Mouse (Mus musculus) limb, embryonic 14.5 days (tissue): Measurements from ENCODE around the gene Fancc. TPM values are rescaled to one million over a fixed set of nuclear protein-coding genes. Genes with fewer than 3 reads are reported as not detected.

Experiments used
- ATAC-seq: fragments of 200-750 bp; cut with Nextera tagmentation; 2 replicates; pipeline ENCODE4 v1.8.0; 2017; ENCODE audit warnings: low read depth, moderate number of reproducible peaks, moderate TSS enrichment; ENCODE audit not compliant: low FRiP score
- DNase-seq: peaks from one replicate; pipeline ENCODE4 v3.0.0-alpha.2; 2015; ENCODE audit warnings: low spot score
- H3K27ac ChIP-seq: fragments of 300-500 bp; sonication (generic); replicated peaks from 2 replicates; pipeline ENCODE4 v1.5.1; 2014; ENCODE audit warnings: low read depth, mild to moderate bottlenecking, low read length, moderate library complexity, mixed read lengths
- H3K27me3 ChIP-seq: fragments of 300-500 bp; sonication (generic); 2 replicates; pipeline ENCODE4 v1.6.1; 2014; ENCODE audit warnings: low read length, mixed read lengths; ENCODE audit not compliant: control insufficient read depth, insufficient read depth
- H3K36me3 ChIP-seq: fragments of 300-500 bp; sonication (generic); 2 replicates; pipeline ENCODE4 v1.6.1; 2014; ENCODE audit warnings: mild to moderate bottlenecking, low read length, moderate library complexity, mixed read lengths; ENCODE audit not compliant: control insufficient read depth, insufficient read depth
- H3K4me1 ChIP-seq: fragments of 300-500 bp; sonication (generic); 2 replicates; pipeline ENCODE4 v1.6.1; 2014; ENCODE audit warnings: antibody characterized with exemption, low read length, mixed read lengths; ENCODE audit not compliant: control insufficient read depth, insufficient read depth
- H3K4me2 ChIP-seq: fragments of 300-500 bp; sonication (generic); replicated peaks from 2 replicates; pipeline ENCODE4 v1.6.1; 2014; ENCODE audit warnings: low read depth, mild to moderate bottlenecking, low read length, moderate library complexity; ENCODE audit not compliant: severe bottlenecking
- H3K4me3 ChIP-seq: fragments of 300-500 bp; sonication (generic); replicated peaks from 2 replicates; pipeline ENCODE4 v1.5.1; 2014; ENCODE audit warnings: low read length
- H3K9ac ChIP-seq: fragments of 300-500 bp; sonication (generic); 2 replicates; pipeline ENCODE4 v1.6.1; 2014; ENCODE audit warnings: mild to moderate bottlenecking, low read depth, low read length, moderate library complexity; ENCODE audit not compliant: severe bottlenecking
- H3K9me3 ChIP-seq: fragments of 300-500 bp; sonication (generic); 2 replicates; pipeline ENCODE4 v1.6.1; 2016; ENCODE audit warnings: low read length; ENCODE audit not compliant: control insufficient read depth
- POLR2A ChIP-seq: fragments of 200-500 bp; IDR thresholded peaks from 2 replicates; pipeline ENCODE4 v1.8.0; 2012; ENCODE audit warnings: inconsistent platforms, mild to moderate bottlenecking, moderate library complexity, borderline replicate concordance; ENCODE audit not compliant: insufficient read depth, insufficient read length; ENCODE audit errors: extremely low read depth
- WGBS: fragments of 180-500 bp; shearing (Covaris S2); extraction: QIAGEN DNeasy Blood & Tissue Kit; methylation state at CpG from one replicate; pipeline ENCODE4 v1.1.7; 2014; 5-methylcytosine and 5-hydroxymethylcytosine counted together
- polyA plus RNA-seq, 2 experiments: library from polyadenylated mRNA; depleted of rRNA in 1 of 2; stranded (reverse) in 1 of 2; unstranded in 1 of 2; fragments of >200 nt; fragmentation: Nextera tagmentation in 1 of 2; extraction: Ambion mirVana in 1 of 2; gene quantifications; 2 replicates each; pipeline versions ENCODE4 v1.2.1 to v1.2.3; 2012 to 2014

Fancc gene
- polyA plus RNA-seq, 2 experiments = 20.5 to 22.8 TPM

DNA sequence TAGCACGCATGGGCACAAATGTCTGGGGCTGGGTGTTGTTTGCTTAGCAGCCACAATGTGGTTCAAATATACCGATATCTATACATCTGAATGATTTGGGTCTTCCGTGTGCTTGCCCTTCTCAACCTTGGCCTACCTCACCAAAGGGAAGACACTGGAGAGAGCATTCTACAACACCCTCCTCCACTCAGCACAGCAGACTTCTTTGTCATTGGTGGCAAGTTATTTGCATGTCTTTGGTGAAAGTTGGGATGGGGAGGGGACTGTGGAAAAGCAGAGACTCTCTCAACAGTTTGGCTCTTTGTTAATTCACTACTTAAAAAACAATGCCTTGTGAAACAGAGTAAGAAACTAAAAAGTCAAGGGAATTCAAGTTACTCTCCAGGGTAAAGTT lies 33.3 kb upstream of the Fancc start:
- no peaks in the 10 kb centered on the region for H3K27me3 ChIP-seq
- peaks cover 54% of the 10 kb centered on the region for H3K4me1 ChIP-seq
- H3K9me3 ChIP-seq = no peaks in the 10 kb centered on the region
- 50% methylated on average over 3 of the region's 3 CpGs for WGBS
- H3K27ac ChIP-seq = no peak overlapping the region
- no peak for TF ChIP-seq POLR2A
- H3K9ac ChIP-seq = no peak overlapping the region
- no peak for ATAC-seq
- no peak overlapping the region for H3K4me2 ChIP-seq
- no peak overlapping the region for H3K4me3 ChIP-seq
- DNase-seq = no peak
- H3K36me3 ChIP-seq = peaks cover 75% of the 10 kb centered on the region

DNA sequence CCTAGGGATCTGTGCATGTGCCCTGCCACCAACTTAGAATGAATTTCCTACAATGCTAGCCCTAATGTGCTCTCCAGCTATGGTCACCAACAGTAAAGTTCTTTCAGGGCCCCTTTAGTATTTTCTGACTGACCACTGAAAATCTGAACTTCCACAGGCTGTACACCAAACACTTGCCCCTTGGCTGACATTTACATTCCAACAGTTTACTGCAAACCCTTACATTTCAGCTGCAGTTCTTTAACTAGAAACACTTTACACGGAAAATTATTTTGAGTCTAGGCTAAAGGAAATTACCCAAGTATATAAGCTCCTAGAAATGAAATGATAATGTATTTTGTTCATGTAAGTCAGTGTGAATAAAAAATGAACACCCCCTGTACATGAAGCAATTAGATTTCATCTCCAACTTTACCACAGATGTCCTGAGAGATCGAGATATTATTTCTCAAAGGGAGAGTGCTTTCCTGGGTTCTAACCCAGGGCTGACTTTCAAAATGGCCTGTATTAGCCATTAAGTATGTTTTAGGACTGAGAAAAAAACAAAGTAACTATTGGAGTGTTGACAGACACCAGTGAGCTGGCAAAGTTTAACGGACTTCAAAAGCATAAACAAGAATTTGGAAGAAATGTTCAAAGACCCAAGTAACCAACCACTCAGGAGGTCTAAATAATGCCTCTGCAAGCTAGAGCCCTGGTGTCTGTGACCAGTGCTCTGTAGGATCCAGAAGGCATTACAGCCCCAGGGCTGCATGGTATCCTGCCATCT lies 32.7 kb upstream of the Fancc start:
- TF ChIP-seq POLR2A = no peak
- DNase-seq (no peak), ATAC-seq (no peak)
- peaks cover 76% of the 10 kb centered on the region for H3K36me3 ChIP-seq
- peaks cover 60% of the 10 kb centered on the region for H3K4me1 ChIP-seq
- 39% methylated on average over 3 of the region's 3 CpGs for WGBS
- no peak overlapping the region for H3K4me2 ChIP-seq
- no peaks in the 10 kb centered on the region for H3K27me3 ChIP-seq
- no peaks in the 10 kb centered on the region for H3K9me3 ChIP-seq
- no peak overlapping the region for H3K4me3 ChIP-seq
- H3K27ac ChIP-seq = no peak overlapping the region
- no peak overlapping the region for H3K9ac ChIP-seq

DNA sequence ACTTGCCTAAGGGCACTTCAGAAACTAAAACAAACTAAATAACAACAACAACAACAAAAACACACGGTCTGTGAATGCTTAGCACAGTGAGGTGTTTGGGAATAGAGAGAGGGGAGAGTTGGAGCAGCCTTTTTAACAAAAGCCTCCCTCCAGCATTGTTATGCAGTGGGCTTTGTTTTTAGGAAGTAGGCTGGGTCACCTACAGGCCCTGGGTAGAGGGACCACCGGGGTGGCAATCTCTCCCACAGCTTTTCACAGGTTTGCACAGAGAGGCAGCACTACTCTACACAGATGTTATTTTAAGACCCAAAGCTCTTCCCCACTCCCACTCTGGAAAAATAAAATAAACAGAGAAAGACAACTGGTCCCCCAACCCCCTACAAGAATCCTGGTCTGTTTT lies 31.8 kb upstream of the Fancc start:
- no peaks in the 10 kb centered on the region for H3K9me3 ChIP-seq
- peaks cover 69% of the 10 kb centered on the region for H3K4me1 ChIP-seq
- H3K4me3 ChIP-seq = no peak overlapping the region
- no peak for TF ChIP-seq POLR2A
- WGBS = 2% methylated on average over 2 of the region's 2 CpGs
- DNase-seq = no peak
- no peak overlapping the region for H3K9ac ChIP-seq
- no peak; the same call in 1 of the 2 replicates for ATAC-seq
- H3K4me2 ChIP-seq = 0 out of 2 replicates have a peak overlapping the region, but pooled peaks have one; percentile 15
- peaks cover 74% of the 10 kb centered on the region for H3K36me3 ChIP-seq
- H3K27me3 ChIP-seq = no peaks in the 10 kb centered on the region
- no peak overlapping the region for H3K27ac ChIP-seq

DNA sequence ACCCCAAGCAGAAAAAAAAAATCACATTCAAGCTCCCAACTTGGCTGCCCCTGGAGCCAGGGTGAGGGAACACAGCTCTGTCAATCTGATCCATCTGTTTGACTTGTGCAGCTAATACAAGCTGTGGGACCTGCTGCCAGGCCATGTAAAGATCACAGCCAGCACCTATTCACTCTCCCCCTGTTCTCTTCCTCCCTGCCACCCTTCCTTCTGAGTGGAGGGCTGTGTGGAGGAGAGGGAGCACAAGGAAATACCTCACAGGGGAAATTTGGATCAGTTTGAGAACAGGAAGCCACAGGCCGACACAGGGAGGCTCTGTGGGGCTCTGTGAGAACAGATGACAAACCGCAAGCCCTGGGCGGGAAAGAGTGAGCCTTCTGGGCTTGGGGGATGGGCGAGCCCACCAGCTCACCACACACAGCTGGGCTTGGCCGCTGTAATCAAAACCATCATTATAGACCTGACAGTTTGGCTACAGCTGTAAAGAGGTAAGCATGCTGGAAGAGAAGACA lies 31.1 kb upstream of the Fancc start:
- peaks cover 74% of the 10 kb centered on the region for H3K4me1 ChIP-seq
- 0 out of 2 replicates have a peak overlapping the region, but pooled peaks have one; percentile 15 for H3K4me2 ChIP-seq
- no peak overlapping the region for H3K9ac ChIP-seq
- H3K27ac ChIP-seq = no peak overlapping the region
- DNase-seq (peak; percentile 81), ATAC-seq (peak; percentile 67)
- peaks cover 71% of the 10 kb centered on the region for H3K36me3 ChIP-seq
- no peaks in the 10 kb centered on the region for H3K27me3 ChIP-seq
- 3% methylated on average over 5 of the region's 5 CpGs for WGBS
- no peak for TF ChIP-seq POLR2A
- H3K9me3 ChIP-seq = no peaks in the 10 kb centered on the region
- H3K4me3 ChIP-seq = no peak overlapping the region

DNA sequence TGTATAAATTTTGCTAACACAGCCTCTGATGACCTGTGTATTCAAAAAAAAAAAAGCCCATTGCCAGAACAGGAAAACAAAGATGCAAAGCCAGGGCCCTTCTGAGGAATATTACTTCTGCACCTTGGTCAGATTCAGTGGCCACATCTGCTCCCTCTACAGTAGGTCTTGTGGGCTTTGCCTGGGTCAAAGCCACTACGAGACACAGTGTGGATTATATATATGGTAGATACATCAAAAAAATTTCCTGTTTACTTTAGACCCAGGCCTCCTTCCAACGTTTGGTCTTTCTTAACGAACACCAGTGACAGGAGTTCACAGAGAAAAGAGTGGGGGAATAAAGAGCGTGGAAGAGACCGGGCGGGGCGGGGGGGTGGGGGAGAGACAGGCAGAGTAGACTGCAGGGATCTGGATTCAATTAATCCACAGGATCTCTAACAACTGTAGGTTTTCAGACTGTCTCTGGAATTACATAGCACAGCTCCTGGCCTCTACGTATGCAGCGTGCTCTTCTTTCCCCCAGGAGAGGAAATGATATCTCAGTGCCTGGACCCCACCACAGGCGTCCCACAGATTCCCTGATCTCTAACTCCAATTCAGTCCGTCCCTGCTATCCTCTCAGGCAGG lies 28.6 kb upstream of the Fancc start:
- no peak overlapping the region for H3K4me2 ChIP-seq
- no peak for DNase-seq
- no peak for TF ChIP-seq POLR2A
- H3K36me3 ChIP-seq = peaks cover 65% of the 10 kb centered on the region
- peaks cover 80% of the 10 kb centered on the region for H3K4me1 ChIP-seq
- 20% methylated on average over 11 of the region's 11 CpGs for WGBS
- ATAC-seq = peak; percentile 34; the same call in 1 of the 2 replicates
- no peak overlapping the region for H3K9ac ChIP-seq
- H3K4me3 ChIP-seq = no peak overlapping the region
- H3K9me3 ChIP-seq = no peaks in the 10 kb centered on the region
- H3K27me3 ChIP-seq = no peaks in the 10 kb centered on the region
- no peak overlapping the region for H3K27ac ChIP-seq
